Mouse (Mus musculus): ENCODE results near the gene Gm29866.
"Not testable (repeated sequence)": the region's sequence is repeated elsewhere in the genome, so short reads cannot be mapped to it uniquely, and the experiment has no call there.

Gene Gm29866

DNA sequence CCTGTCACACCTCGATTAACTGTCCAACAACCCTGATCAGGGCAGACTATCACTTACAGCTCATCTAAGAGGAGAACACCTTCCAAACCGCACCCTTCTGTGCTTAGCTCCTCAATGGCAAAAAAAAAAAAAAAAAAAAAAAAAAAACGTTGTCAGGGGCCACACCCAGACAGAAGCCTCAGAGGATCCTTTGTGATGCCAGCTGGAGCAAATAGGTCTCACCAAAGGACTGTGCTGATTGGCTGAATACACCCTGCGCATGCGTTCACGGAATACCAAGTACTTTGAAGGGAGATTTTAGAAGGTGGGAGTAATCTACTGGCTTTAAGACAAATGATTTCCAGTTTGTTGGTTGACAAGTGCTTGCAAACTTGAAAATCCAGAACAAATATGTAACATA, at the start of gene Gm29866:
Gene Gm29866, minus strand, starts transcription at position 101 of the 400 bp plus-strand sequence.
- DNase-seq (ENCODE audit: low spot score in 2 of 2) = not testable (repeated sequence)

Measured in cerebellum, postnatal 4 days (tissue).